Mouse (Mus musculus) CH12.LX (cell line): ENCODE data around the gene Popdc2. TPM values are rescaled to one million over a fixed set of nuclear protein-coding genes. Genes with fewer than 3 reads are reported as not detected.
A peak's percentile ranks its signal among the peaks of the same experiment; 100 is the strongest.

Experiments used
- DNase-seq: peaks from one replicate; pipeline ENCODE4 v3.0.0-alpha.2; 2013; ENCODE audit errors: extremely low read depth
- H3K27ac ChIP-seq: 2 replicates; pipeline ENCODE4 v1.5.1; 2012; ENCODE audit warnings: low read depth, mild to moderate bottlenecking, control low read depth, moderate library complexity; ENCODE audit not compliant: insufficient read depth
- H3K27me3 ChIP-seq: replicated peaks from 2 replicates; pipeline ENCODE3; 2012; ENCODE audit warnings: inconsistent platforms
- H3K36me3 ChIP-seq, 2 experiments: replicated peaks in 1 of 2; 2 replicates each; pipeline versions ENCODE3 to v1.6.1; 2012; ENCODE audit warnings: inconsistent platforms in 1 of 2, low read length in 1 of 2, mild to moderate bottlenecking in 1 of 2, mixed read lengths in 1 of 2, moderate library complexity in 1 of 2; ENCODE audit not compliant: control insufficient read depth in 1 of 2, insufficient read depth in 1 of 2
- H3K4me1 ChIP-seq, 2 experiments: 2 replicates each; pipeline ENCODE4 v1.6.1; 2012; ENCODE audit warnings: inconsistent platforms in 1 of 2, moderate library complexity in 1 of 2; ENCODE audit not compliant: insufficient read depth in 2 of 2, control insufficient read depth in 1 of 2
- H3K4me2 ChIP-seq: 2 replicates; pipeline ENCODE4 v1.6.1; 2012; ENCODE audit warnings: low read depth, mild to moderate bottlenecking, control low read depth; ENCODE audit not compliant: poor library complexity, insufficient read depth, severe bottlenecking
- H3K4me3 ChIP-seq, 3 experiments: fragments of 150-350 bp in 1 of 3; sonication (generic) in 1 of 3; replicated peaks in 1 of 3; 2 replicates each; pipeline versions ENCODE3 to v1.5.1; 2011 to 2012; ENCODE audit warnings: low read depth in 2 of 3, low read length in 2 of 3, mild to moderate bottlenecking in 2 of 3, moderate library complexity in 2 of 3, control low read depth in 1 of 3, improper control_type of control experiment in 1 of 3, inconsistent platforms in 1 of 3, mixed read lengths in 1 of 3; ENCODE audit not compliant: poor library complexity in 1 of 3
- H3K79me2 ChIP-seq: replicated peaks from 2 replicates; pipeline ENCODE4 v1.6.1; 2012; ENCODE audit warnings: mild to moderate bottlenecking, moderate library complexity; ENCODE audit not compliant: control insufficient read depth, poor library complexity, insufficient read depth, severe bottlenecking; ENCODE audit errors: extremely low read depth
- H3K9ac ChIP-seq: 2 replicates; pipeline ENCODE4 v1.6.1; 2012; ENCODE audit warnings: low read depth, mild to moderate bottlenecking, control low read depth, moderate library complexity; ENCODE audit not compliant: insufficient read depth
- H3K9me3 ChIP-seq: replicated peaks from 2 replicates; pipeline ENCODE3; 2012; ENCODE audit warnings: low read length, inconsistent platforms, mixed read lengths
- BHLHE40 ChIP-seq: IDR thresholded peaks from 2 replicates; pipeline ENCODE4 v1.6.1; 2011; ENCODE audit warnings: mild to moderate bottlenecking, low read depth, low read length, improper control_type of control experiment
- CTCF ChIP-seq, 2 experiments: IDR thresholded peaks in 1 of 2; conservative IDR thresholded peaks in 1 of 2; 2 replicates each; pipeline ENCODE4 v1.5.1; 2011 to 2012; ENCODE audit warnings: low read depth in 2 of 2, low read length in 2 of 2, improper control_type of control experiment in 1 of 2, inconsistent platforms in 1 of 2, mild to moderate bottlenecking in 1 of 2, moderate library complexity in 1 of 2
- E2F4 ChIP-seq: IDR thresholded peaks from 2 replicates; pipeline ENCODE4 v1.6.1; 2011; ENCODE audit warnings: low read depth, low read length, improper control_type of control experiment; ENCODE audit not compliant: insufficient replicate concordance
- ELF1 ChIP-seq: IDR thresholded peaks from 2 replicates; pipeline ENCODE4 v1.6.1; 2014; ENCODE audit warnings: low read depth, mild to moderate bottlenecking, inconsistent platforms, low read length, improper control_type of control experiment
- EP300 ChIP-seq: IDR thresholded peaks from 2 replicates; pipeline ENCODE4 v1.6.1; 2011; ENCODE audit warnings: low read length, improper control_type of control experiment
- ETS1 ChIP-seq: conservative IDR thresholded peaks from 2 replicates; pipeline ENCODE4 v1.6.1; 2012; ENCODE audit warnings: low read depth, mild to moderate bottlenecking, inconsistent platforms, low read length, improper control_type of control experiment, moderate library complexity
- GABPA ChIP-seq: IDR thresholded peaks from 2 replicates; pipeline ENCODE4 v1.6.1; 2012; ENCODE audit warnings: low read depth, low read length, improper control_type of control experiment, inconsistent platforms; ENCODE audit not compliant: insufficient replicate concordance
- HCFC1 ChIP-seq: IDR thresholded peaks from 2 replicates; pipeline ENCODE4 v1.6.1; 2012; ENCODE audit warnings: low read depth, mild to moderate bottlenecking, inconsistent platforms, low read length, improper control_type of control experiment
- IRF4 ChIP-seq: IDR thresholded peaks from 2 replicates; pipeline ENCODE4 v1.6.1; 2014; ENCODE audit warnings: low read depth, mild to moderate bottlenecking, inconsistent platforms, low read length, improper control_type of control experiment
- JUN ChIP-seq: IDR thresholded peaks from 2 replicates; pipeline ENCODE4 v1.6.1; 2011; ENCODE audit warnings: low read depth, mild to moderate bottlenecking, low read length, improper control_type of control experiment, moderate library complexity; ENCODE audit not compliant: insufficient read depth
- JUND ChIP-seq: conservative IDR thresholded peaks from 2 replicates; pipeline ENCODE4 v1.6.1; 2011; ENCODE audit warnings: low read depth, low read length, improper control_type of control experiment
- KAT2A ChIP-seq: IDR thresholded peaks from 2 replicates; pipeline ENCODE4 v1.6.1; 2012; ENCODE audit warnings: low read length, improper control_type of control experiment, inconsistent platforms; ENCODE audit not compliant: insufficient replicate concordance
- MAX ChIP-seq: IDR thresholded peaks from 2 replicates; pipeline ENCODE4 v1.6.1; 2011; ENCODE audit warnings: low read length, improper control_type of control experiment
- MAZ ChIP-seq: IDR thresholded peaks from 2 replicates; pipeline ENCODE4 v1.6.1; 2012; ENCODE audit warnings: low read depth, mild to moderate bottlenecking, inconsistent platforms, low read length, improper control_type of control experiment, moderate library complexity
- MXI1 ChIP-seq: IDR thresholded peaks from 2 replicates; pipeline ENCODE4 v1.6.1; 2011; ENCODE audit warnings: mild to moderate bottlenecking, low read depth, low read length, improper control_type of control experiment
- NRF1 ChIP-seq: IDR thresholded peaks from 2 replicates; pipeline ENCODE4 v1.6.1; 2014; ENCODE audit warnings: low read depth, mild to moderate bottlenecking, inconsistent platforms, low read length, improper control_type of control experiment, moderate library complexity
- POLR2A ChIP-seq: IDR thresholded peaks from 2 replicates; pipeline ENCODE4 v1.6.1; 2011; ENCODE audit warnings: low read depth, mild to moderate bottlenecking, improper control_type of control experiment, low read length
- POLR2AphosphoS2 ChIP-seq: IDR thresholded peaks from 2 replicates; pipeline ENCODE4 v1.6.1; 2011; ENCODE audit warnings: low read depth, low read length, improper control_type of control experiment
- RAD21 ChIP-seq: IDR thresholded peaks from 2 replicates; pipeline ENCODE4 v1.6.1; 2011; ENCODE audit warnings: low read depth, mild to moderate bottlenecking, low read length, improper control_type of control experiment, moderate library complexity
- RCOR1 ChIP-seq: conservative IDR thresholded peaks from 2 replicates; pipeline ENCODE4 v1.6.1; 2012; ENCODE audit warnings: low read depth, mild to moderate bottlenecking, inconsistent platforms, low read length, improper control_type of control experiment
- SIN3A ChIP-seq: IDR thresholded peaks from 2 replicates; pipeline ENCODE4 v1.6.1; 2012; ENCODE audit warnings: low read length, improper control_type of control experiment, inconsistent platforms
- TCF12 ChIP-seq: IDR thresholded peaks from 2 replicates; pipeline ENCODE4 v1.6.1; 2014; ENCODE audit warnings: low read depth, mild to moderate bottlenecking, inconsistent platforms, low read length, improper control_type of control experiment
- UBTF ChIP-seq: IDR thresholded peaks from 2 replicates; pipeline ENCODE4 v1.6.1; 2012; ENCODE audit warnings: low read depth, mild to moderate bottlenecking, inconsistent platforms, low read length, improper control_type of control experiment, moderate library complexity
- ZMIZ1 ChIP-seq: IDR thresholded peaks from 2 replicates; pipeline ENCODE4 v1.6.1; 2012; ENCODE audit warnings: low read depth, mild to moderate bottlenecking, inconsistent platforms, low read length, improper control_type of control experiment
- dilution Hi-C: fragments of 300-500 bp; cut with MboI; formaldehyde crosslinking; loops from 2 replicates; pipeline ENCODE4 v1.14.3; 2020; ENCODE audit warnings: low sequenced_read_pairs; ENCODE audit not compliant: extremely low pct_unique_long_range_greater_than_20kb, extremely low pct_ligation_motif_present
- in situ Hi-C: fragments of 300-500 bp; cut with MboI; formaldehyde crosslinking; loops from 3 replicates; pipeline ENCODE4 v1.14.3; 2019; ENCODE audit warnings: low sequenced_read_pairs, low pct_ligation_motif_present, low pct_unique_long_range_greater_than_20kb, mixed read lengths
- polyA plus RNA-seq: library from polyadenylated mRNA; unstranded; fragments of >175 nt; gene quantifications from 2 replicates; pipeline ENCODE4 v1.2.1, GENCODE M21; 2012; ENCODE audit warnings: low read depth; ENCODE audit not compliant: insufficient read length
- total RNA-seq, 2 experiments: library from RNA; depleted of rRNA; stranded (reverse); fragments of 300-350 nt in 1 of 2; fragments of >200 nt in 1 of 2; gene quantifications; 2 replicates each; pipeline ENCODE4 v1.2.3; 2012 to 2014

Gene Popdc2
- total and polyA plus RNA-seq, 3 experiments: 0.17 to 3.6 (median 1.1) TPM

DNA sequence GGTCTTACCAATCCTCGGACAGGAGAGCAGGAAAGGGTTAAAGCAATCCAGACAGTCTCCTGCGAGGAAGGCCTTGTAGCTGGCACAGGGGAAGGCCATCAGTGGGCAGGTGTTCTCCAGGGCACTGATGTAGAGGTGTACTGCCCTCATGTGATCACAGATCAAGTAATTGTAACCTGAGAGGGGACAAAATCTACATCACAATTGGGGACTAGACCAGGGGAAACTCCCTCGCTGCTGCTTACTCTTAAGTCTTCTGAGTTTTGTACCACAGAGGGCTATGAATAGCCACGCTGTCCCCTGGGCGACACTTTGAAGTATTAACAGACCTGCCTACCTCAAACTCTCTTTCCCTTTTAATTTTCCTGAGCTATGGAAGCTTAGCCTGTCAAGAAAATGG lies 45.6 kb downstream of the Popdc2 start (continued):
- peak; percentile 96 for TF ChIP-seq SIN3A
- TF ChIP-seq E2F4: no peak
- peak in 1 of 2 experiments; percentile 67; a peak in 2 of 4 replicates for TF ChIP-seq CTCF (conservative IDR thresholded peaks at IDR 0.05 in 1 of 2, IDR thresholded peaks at IDR 0.05 in 1 of 2; ENCODE audit: low read depth in 2 of 2, low read length in 2 of 2)

- Histone ChIP-seq H3K9ac (peak overlapping the region; percentile 16; the same call in 1 of the 2 replicates), H3K4me1 (peaks cover 51 to 85% of the 10 kb centered on the region in 2 experiments), H3K4me3 (no peak overlapping the region), H3K27ac (peak overlapping the region; percentile 98), H3K27me3 (no peaks in the 10 kb centered on the region), H3K4me2 (peak overlapping the region; percentile 91), H3K79me2 (peaks cover 5% of the 10 kb centered on the region; the same call in 1 of the 2 replicates), H3K9me3 (no peaks in the 10 kb centered on the region), H3K36me3 (peaks cover 0 to 2% of the 10 kb centered on the region in 2 experiments)
- no peak for DNase-seq
- in situ Hi-C loops: loop anchor here (5.0 kb wide), 1 partner anchor 44 kb away; the partner anchor contains the start of gene Adprh
- dilution Hi-C loops: no loop called here
- TF ChIP-seq JUND: no peak
- no peak for TF ChIP-seq RAD21
- no peak for TF ChIP-seq GABPA
- TF ChIP-seq EP300: peak; percentile 54; the same call in 1 of the 2 replicates
- TF ChIP-seq NRF1: peak; percentile 74
- peak; percentile 15; the same call in 1 of the 2 replicates for TF ChIP-seq IRF4
- no peak for TF ChIP-seq MAZ
- no peak for TF ChIP-seq POLR2A
- TF ChIP-seq TCF12: no peak
- TF ChIP-seq HCFC1: no peak; the same call in 1 of the 2 replicates
- peak; percentile 19; the same call in 1 of the 2 replicates for TF ChIP-seq ETS1
- no peak for TF ChIP-seq MAX
- 0 out of 2 replicates have a peak, but pooled peaks have one; percentile 38 for TF ChIP-seq ELF1
- no peak for TF ChIP-seq BHLHE40
- TF ChIP-seq UBTF: no peak
- TF ChIP-seq RCOR1: no peak
- no peak for TF ChIP-seq KAT2A
- no peak for TF ChIP-seq MXI1
- TF ChIP-seq JUN: no peak
- no peak for TF ChIP-seq POLR2AphosphoS2
- no peak for TF ChIP-seq ZMIZ1
Observed at GRCm38 (mm10) chr16:38408416-38408815, 46.4 kb downstream of the Popdc2 start.
